Mouse (Mus musculus): Measurements from ENCODE around the gene Fam83d.
A peak's percentile ranks its signal among the peaks of the same experiment; 100 is the strongest.
"Not testable (repeated sequence)": the region's sequence is repeated elsewhere in the genome, so short reads cannot be mapped to it uniquely, and the experiment has no call there.

The Fam83d gene

GRCm38 (mm10) chr2:158767742-158768339 lies at the start of gene Fam83d:
Fam83d (plus strand) TSS chr2:158768093.
- peak; percentile 96 for ATAC-seq (ENCODE audit: low TSS enrichment)

GRCm38 (mm10) chr2:158718816-158719549 lies 48.9 kb upstream of the Fam83d start:
- ATAC-seq (ENCODE audit: low TSS enrichment) = no peak

GRCm38 (mm10) chr2:158720715-158721370 lies 47.0 kb upstream of the Fam83d start:
- ATAC-seq (ENCODE audit: low TSS enrichment) = no peak

GRCm38 (mm10) chr2:158721481-158721880 lies 46.4 kb upstream of the Fam83d start:
- ATAC-seq (ENCODE audit: low TSS enrichment) = no peak

GRCm38 (mm10) chr2:158722135-158722534 lies 45.8 kb upstream of the Fam83d start:
- no peak for ATAC-seq (ENCODE audit: low TSS enrichment)

- peak; percentile 67 for ATAC-seq (ENCODE audit: low TSS enrichment)
Observed at GRCm38 (mm10) chr2:158722991-158723551, 44.8 kb upstream of the Fam83d start.

GRCm38 (mm10) chr2:158723806-158724205 lies 44.1 kb upstream of the Fam83d start:
- peak; percentile 10; the same call in 1 of the 2 replicates for ATAC-seq (ENCODE audit: low TSS enrichment)

- ATAC-seq (ENCODE audit: low TSS enrichment) = no peak
Observed at GRCm38 (mm10) chr2:158726252-158726651, 41.6 kb upstream of the Fam83d start.

GRCm38 (mm10) chr2:158728061-158728815 lies 39.7 kb upstream of the Fam83d start:
- no peak for ATAC-seq (ENCODE audit: low TSS enrichment)

- ATAC-seq (ENCODE audit: low TSS enrichment) = peak; percentile 39
Observed at GRCm38 (mm10) chr2:158730896-158731295, 37.0 kb upstream of the Fam83d start.

- no peak for ATAC-seq (ENCODE audit: low TSS enrichment)
Observed at GRCm38 (mm10) chr2:158732521-158732920, 35.4 kb upstream of the Fam83d start.

GRCm38 (mm10) chr2:158733136-158733535 lies 34.8 kb upstream of the Fam83d start:
- 0 out of 2 replicates have a peak, but pooled peaks have one; percentile 1 for ATAC-seq (ENCODE audit: low TSS enrichment)

GRCm38 (mm10) chr2:158733914-158734313 lies 34.0 kb upstream of the Fam83d start:
- no peak for ATAC-seq (ENCODE audit: low TSS enrichment)

GRCm38 (mm10) chr2:158734500-158735152 lies 33.3 kb upstream of the Fam83d start:
- ATAC-seq (ENCODE audit: low TSS enrichment) = peak; percentile 55

- ATAC-seq (ENCODE audit: low TSS enrichment) = no peak
Observed at GRCm38 (mm10) chr2:158735340-158735739, 32.6 kb upstream of the Fam83d start.

- ATAC-seq (ENCODE audit: low TSS enrichment) = not testable (repeated sequence)
Observed at GRCm38 (mm10) chr2:158736247-158736646, 31.6 kb upstream of the Fam83d start.

- no peak for ATAC-seq (ENCODE audit: low TSS enrichment)
Observed at GRCm38 (mm10) chr2:158738591-158738990, 29.3 kb upstream of the Fam83d start.

- no peak for ATAC-seq (ENCODE audit: low TSS enrichment)
Observed at GRCm38 (mm10) chr2:158739113-158739512, 28.8 kb upstream of the Fam83d start.

GRCm38 (mm10) chr2:158741011-158741501 lies 26.8 kb upstream of the Fam83d start:
- peak; percentile 9; the same call in 1 of the 2 replicates for ATAC-seq (ENCODE audit: low TSS enrichment)

GRCm38 (mm10) chr2:158742431-158742830 lies 25.5 kb upstream of the Fam83d start:
- no peak for ATAC-seq (ENCODE audit: low TSS enrichment)

Measured in frontal cortex, adult (tissue).